Mouse (Mus musculus) retina, postnatal 7 days (tissue): ENCODE results near the gene Zer1.
A peak's percentile ranks its signal among the peaks of the same experiment; 100 is the strongest.

ENCODE experiments used
- DNase-seq: peaks from one replicate; pipeline ENCODE4 v3.0.0-alpha.2; 2012; ENCODE audit warnings: low read depth, low spot score

The Zer1 gene

GRCm38 (mm10) chr2:30128789-30129188 lies 4.4 kb upstream of the Zer1 start:
- DNase-seq: peak; percentile 27

- peak; percentile 19 for DNase-seq
These were observed 485 bp downstream of the Zer1 start for GRCm38 (mm10) chr2:30123729-30124471.

GRCm38 (mm10) chr2:30122766-30123165 lies 1.6 kb downstream of the Zer1 start:
- no peak for DNase-seq

- no peak for DNase-seq
These were observed 4.1 kb downstream of the Zer1 start for GRCm38 (mm10) chr2:30120269-30120668.

- DNase-seq: no peak
These were observed 4.7 kb downstream of the Zer1 start for GRCm38 (mm10) chr2:30119641-30120051.

- DNase-seq: no peak
These were observed 11.8 kb downstream of the Zer1 start for GRCm38 (mm10) chr2:30112564-30112963.

- DNase-seq: no peak
These were observed 12.9 kb downstream of the Zer1 start for GRCm38 (mm10) chr2:30111500-30111899.

GRCm38 (mm10) chr2:30108260-30108659 lies 16.1 kb downstream of the Zer1 start:
- no peak for DNase-seq

- no peak for DNase-seq
These were observed 16.7 kb downstream of the Zer1 start for GRCm38 (mm10) chr2:30107646-30108045.

GRCm38 (mm10) chr2:30106364-30106763 lies 18.0 kb downstream of the Zer1 start:
- no peak for DNase-seq

- DNase-seq: no peak
These were observed 24.2 kb downstream of the Zer1 start for GRCm38 (mm10) chr2:30100214-30100613.

GRCm38 (mm10) chr2:30095882-30096527 lies 28.4 kb downstream of the Zer1 start:
- DNase-seq: no peak

- no peak for DNase-seq
These were observed 30.2 kb downstream of the Zer1 start for GRCm38 (mm10) chr2:30094208-30094588.

- DNase-seq: peak; percentile 88
These were observed 30.7 kb downstream of the Zer1 start, which contains the start of gene Zdhhc12 for GRCm38 (mm10) chr2:30093471-30094207. Gene Zdhhc12, minus strand, starts transcription at chr2:30093648.

- peak; percentile 35 for DNase-seq
These were observed 32.0 kb downstream of the Zer1 start for GRCm38 (mm10) chr2:30092280-30092918.

GRCm38 (mm10) chr2:30091521-30091920 lies 32.9 kb downstream of the Zer1 start:
- DNase-seq: no peak

GRCm38 (mm10) chr2:30087310-30087709 lies 37.1 kb downstream of the Zer1 start:
- no peak for DNase-seq

- DNase-seq: no peak
These were observed 39.8 kb downstream of the Zer1 start for GRCm38 (mm10) chr2:30084632-30085031.

- no peak for DNase-seq
These were observed 40.3 kb downstream of the Zer1 start for GRCm38 (mm10) chr2:30084113-30084512.

- no peak for DNase-seq
These were observed 44.1 kb downstream of the Zer1 start for GRCm38 (mm10) chr2:30080181-30080800.

GRCm38 (mm10) chr2:30078760-30079159 lies 45.6 kb downstream of the Zer1 start:
- no peak for DNase-seq

- DNase-seq: no peak
These were observed 46.1 kb downstream of the Zer1 start for GRCm38 (mm10) chr2:30078349-30078712.
